Mouse (Mus musculus) G1E (cell line): ENCODE results near the gene Rgs2.

Experiments
- CTCF ChIP-seq: IDR thresholded peaks from 2 replicates; pipeline ENCODE4 v1.5.1; 2012; ENCODE audit warnings: low read depth, low read length, inconsistent platforms, mixed read lengths
- GATA1 ChIP-seq: IDR thresholded peaks from 2 replicates; pipeline ENCODE4 v1.6.1; 2012; ENCODE audit warnings: borderline replicate concordance, low read length, inconsistent platforms, mixed read lengths
- GATA2 ChIP-seq: IDR thresholded peaks from 2 replicates; pipeline ENCODE4 v1.6.1; 2012; ENCODE audit warnings: low read depth, low read length, inconsistent platforms, borderline replicate concordance
- TAL1 ChIP-seq: conservative IDR thresholded peaks from 2 replicates; pipeline ENCODE4 v1.6.1; 2012; ENCODE audit warnings: low read depth, low read length, inconsistent platforms, mixed read lengths

DNA sequence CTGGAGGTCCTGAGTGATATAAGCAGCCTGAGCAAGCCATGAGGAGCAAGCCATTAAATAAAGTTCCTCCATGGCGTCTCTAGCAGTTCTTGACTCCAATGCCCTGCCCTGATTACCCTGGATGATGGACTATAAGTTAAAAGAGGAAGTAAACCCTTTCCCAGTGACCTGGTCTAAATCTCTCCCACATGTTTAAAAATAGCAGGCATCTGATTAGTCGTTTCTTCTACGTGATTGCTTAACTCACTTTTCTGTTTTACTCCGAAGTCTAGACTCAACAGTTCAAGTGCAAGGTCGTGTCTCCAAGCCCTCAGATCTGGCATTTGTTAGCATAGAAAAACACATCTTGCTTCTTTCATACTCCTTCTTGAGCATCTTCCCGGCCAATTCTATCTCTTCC, 15.2 kb downstream of the Rgs2 start:
- TF ChIP-seq GATA1: no peak
- TF ChIP-seq CTCF: no peak
- TF ChIP-seq TAL1: no peak
- TF ChIP-seq GATA2: no peak
